Mouse (Mus musculus): ENCODE measurements around the gene Gfra1.

DNA sequence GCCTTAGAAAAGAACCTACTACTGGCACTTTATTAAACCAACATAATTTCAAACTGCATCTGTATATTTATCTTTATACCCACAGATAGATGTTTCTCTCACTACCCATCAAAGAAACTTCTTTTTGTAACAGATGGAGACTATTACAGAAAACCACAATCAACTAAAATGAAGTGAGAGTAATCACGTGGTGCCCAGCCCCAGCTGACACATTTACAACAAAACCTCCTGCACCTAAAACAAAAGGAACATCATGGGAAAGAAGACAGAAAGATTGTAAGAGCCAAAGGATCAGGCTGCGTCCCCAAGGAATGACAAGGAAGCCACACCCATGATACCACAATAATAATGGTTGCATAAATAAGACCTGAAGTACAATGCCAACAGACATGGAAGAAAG is 143.2 kb downstream of the Gfra1 start:
- TF ChIP-seq POLR2A (IDR thresholded peaks at IDR 0.05; ENCODE audit: borderline replicate concordance, extremely low read depth, insufficient read depth, insufficient read length, poor library complexity, severe bottlenecking) (no peak), CTCF (IDR thresholded peaks at IDR 0.05; ENCODE audit: borderline replicate concordance, extremely low read depth, insufficient read depth, insufficient read length) (no peak)

All from brain, embryonic 14.5 days (tissue).